Mouse (Mus musculus) liver, embryonic 14.5 days (tissue): ENCODE measurements around the gene Olfr697. TPM values are rescaled to one million over a fixed set of nuclear protein-coding genes. Genes with fewer than 3 reads are reported as not detected.

Experiments
- ATAC-seq: fragments of 200-750 bp; cut with Nextera tagmentation; 2 replicates; pipeline ENCODE4 v1.8.0; 2017; ENCODE audit warnings: moderate number of reproducible peaks, mild to moderate bottlenecking, moderate library complexity; ENCODE audit not compliant: insufficient read depth
- DNase-seq, 3 experiments: peaks; one replicate each; pipeline ENCODE4 v3.0.0-alpha.2; 2012 to 2013; ENCODE audit warnings: low read depth in 3 of 3, low spot score in 3 of 3
- H3K27ac ChIP-seq: fragments of 300-500 bp; sonication (generic); 2 replicates; pipeline ENCODE4 v1.5.1; 2014; ENCODE audit warnings: moderate library complexity, mild to moderate bottlenecking, control low read depth, inconsistent platforms
- H3K27me3 ChIP-seq: fragments of 300-500 bp; sonication (generic); 2 replicates; pipeline ENCODE4 v1.6.1; 2014; ENCODE audit warnings: mild to moderate bottlenecking, low read length, moderate library complexity; ENCODE audit not compliant: control insufficient read depth, insufficient read depth
- H3K36me3 ChIP-seq: fragments of 300-500 bp; sonication (generic); replicated peaks from 2 replicates; pipeline ENCODE4 v1.6.1; 2014; ENCODE audit warnings: low read depth; ENCODE audit not compliant: control insufficient read depth, insufficient read depth
- H3K4me1 ChIP-seq, 2 experiments: fragments of 200-500 bp in 1 of 2; fragments of 300-500 bp in 1 of 2; sonication (generic) in 1 of 2; replicated peaks; 2 replicates each; pipeline ENCODE4 v1.6.1; 2012 to 2014; ENCODE audit warnings: antibody characterized with exemption in 1 of 2, inconsistent platforms in 1 of 2, low read length in 1 of 2; ENCODE audit not compliant: control insufficient read depth in 2 of 2, insufficient read depth in 2 of 2
- H3K4me2 ChIP-seq: fragments of 300-500 bp; sonication (generic); 2 replicates; pipeline ENCODE4 v1.6.1; 2014; ENCODE audit warnings: low read depth, mild to moderate bottlenecking, control low read depth, moderate library complexity
- H3K4me3 ChIP-seq, 2 experiments: fragments of 200-500 bp in 1 of 2; fragments of 300-500 bp in 1 of 2; sonication (generic) in 1 of 2; 2 replicates each; pipeline ENCODE4 v1.5.1; 2012 to 2014; ENCODE audit warnings: low read depth in 2 of 2, low read length in 2 of 2, mild to moderate bottlenecking in 2 of 2, control low read depth in 1 of 2, inconsistent platforms in 1 of 2, moderate library complexity in 1 of 2; ENCODE audit not compliant: insufficient read depth in 1 of 2
- H3K9ac ChIP-seq: fragments of 300-500 bp; sonication (generic); replicated peaks from 2 replicates; pipeline ENCODE4 v1.6.1; 2014; ENCODE audit warnings: mild to moderate bottlenecking, control low read depth, moderate library complexity
- H3K9me3 ChIP-seq: fragments of 300-500 bp; sonication (generic); 2 replicates; pipeline ENCODE4 v1.6.1; 2016; ENCODE audit warnings: low read length, mixed read lengths; ENCODE audit not compliant: control insufficient read depth
- CTCF ChIP-seq: IDR thresholded peaks from 2 replicates; pipeline ENCODE4 v1.5.1; 2016; ENCODE audit warnings: antibody characterized with exemption, low read depth, control low read depth
- EP300 ChIP-seq: IDR thresholded peaks from 2 replicates; pipeline ENCODE4 v1.6.1; 2016; ENCODE audit warnings: antibody characterized with exemption, low read depth
- WGBS: fragments of 180-500 bp; shearing (Covaris S2); extraction: QIAGEN DNeasy Blood & Tissue Kit; methylation state at CpG from one replicate; pipeline ENCODE4 v1.1.7; 2014; ENCODE audit not compliant: insufficient replicate concordance; 5-methylcytosine and 5-hydroxymethylcytosine counted together
- polyA plus RNA-seq, 2 experiments: library from polyadenylated mRNA; depleted of rRNA in 1 of 2; stranded (reverse) in 1 of 2; unstranded in 1 of 2; fragments of >200 nt; fragmentation: Nextera tagmentation in 1 of 2; extraction: Ambion mirVana in 1 of 2; gene quantifications; 2 replicates each; pipeline versions ENCODE4 v1.2.1 to v1.2.3; 2012 to 2014

Gene Olfr697
- polyA plus RNA-seq, 2 experiments: not detected

GRCm38 (mm10) chr7:106696891-106697290, 45.4 kb downstream of the Olfr697 start:
- Histone ChIP-seq H3K4me2 (no peak overlapping the region), H3K4me3 (no peak overlapping the region), H3K9ac (no peak overlapping the region), H3K36me3 (no peaks in the 10 kb centered on the region), H3K4me1 (no peaks in the 10 kb centered on the region), H3K9me3 (no peaks in the 10 kb centered on the region), H3K27ac (no peak overlapping the region), H3K27me3 (no peaks in the 10 kb centered on the region)
- no peak for ATAC-seq
- WGBS: 40% methylated on average over 1 of the region's 1 CpGs
- no peak for DNase-seq
- TF ChIP-seq CTCF: no peak
- TF ChIP-seq EP300: no peak

- no peak for DNase-seq
- ATAC-seq: no peak
- H3K4me2 ChIP-seq: no peak overlapping the region
Observed at GRCm38 (mm10) chr7:106692976-106693375, 49.3 kb downstream of the Olfr697 start.

GRCm38 (mm10) chr7:106691714-106692113, 50.5 kb downstream of the Olfr697 start, which contains the start of gene Olfr694:
Gene Olfr694 (minus strand): TSS chr7:106691814.
- no peak for DNase-seq
- TF ChIP-seq EP300 (no peak), CTCF (no peak)
- no peak within 1 kb of the TSS for H3K9ac ChIP-seq
- H3K4me2 ChIP-seq: no peak within 1 kb of the TSS
- H3K27me3 ChIP-seq: no peaks in the 10 kb centered on the region
- H3K36me3 ChIP-seq: no peaks in the 10 kb centered on the region
- WGBS: 77% methylated on average over 1 of the region's 1 CpGs
- H3K9me3 ChIP-seq: no peaks in the 10 kb centered on the region
- ATAC-seq: no peak
- H3K27ac ChIP-seq: no peak within 1 kb of the TSS
- H3K4me3 ChIP-seq: no peak within 1 kb of the TSS
- no peaks in the 10 kb centered on the region for H3K4me1 ChIP-seq

More at GRCm38 (mm10) chr7:106692976-106693375, 49.3 kb downstream of the Olfr697 start:
- 75% methylated on average over 3 of the region's 3 CpGs for WGBS
- H3K4me1 ChIP-seq: no peaks in the 10 kb centered on the region
- no peaks in the 10 kb centered on the region for H3K36me3 ChIP-seq
- no peak overlapping the region for H3K4me3 ChIP-seq
- no peaks in the 10 kb centered on the region for H3K9me3 ChIP-seq
- H3K27ac ChIP-seq: no peak overlapping the region
- no peaks in the 10 kb centered on the region for H3K27me3 ChIP-seq
- H3K9ac ChIP-seq: no peak overlapping the region
- no peak for TF ChIP-seq EP300
- TF ChIP-seq CTCF: no peak

Other genes with a start within 250 kb of the Olfr697 start
- gene Olfr693, start 61.9 kb downstream of the Olfr697 start, polyA plus RNA-seq (2012; rRNA removed): not detected in 2 replicates
- gene Olfr693, start 61.9 kb downstream of the Olfr697 start, polyA plus RNA-seq (2014; fragmentation: Nextera tagmentation; extraction: Ambion mirVana): not detected in 2 replicates
- not detected in 2 replicates for gene Olfr694, start 50.6 kb downstream of the Olfr697 start, polyA plus RNA-seq (2012; rRNA removed)
- not detected in 2 replicates for gene Olfr694, start 50.6 kb downstream of the Olfr697 start, polyA plus RNA-seq (2014; fragmentation: Nextera tagmentation; extraction: Ambion mirVana)
- gene Olfr695, start 26.0 kb downstream of the Olfr697 start, polyA plus RNA-seq (2012; rRNA removed): not detected in 2 replicates
- not detected in 2 replicates for gene Olfr695, start 26.0 kb downstream of the Olfr697 start, polyA plus RNA-seq (2014; fragmentation: Nextera tagmentation; extraction: Ambion mirVana)
- gene Olfr698, start 13.0 kb upstream of the Olfr697 start, polyA plus RNA-seq (2012; rRNA removed): not detected in 2 replicates
- not detected in 2 replicates for gene Olfr698, start 13.0 kb upstream of the Olfr697 start, polyA plus RNA-seq (2014; fragmentation: Nextera tagmentation; extraction: Ambion mirVana)
- not detected in 2 replicates for gene Olfr699, start 50.8 kb upstream of the Olfr697 start, polyA plus RNA-seq (2012; rRNA removed)
- not detected in 2 replicates for gene Olfr699, start 50.8 kb upstream of the Olfr697 start, polyA plus RNA-seq (2014; fragmentation: Nextera tagmentation; extraction: Ambion mirVana)
- not detected in 2 replicates for gene Olfr700, start 66.4 kb upstream of the Olfr697 start, polyA plus RNA-seq (2012; rRNA removed)
- not detected in 2 replicates for gene Olfr700, start 66.4 kb upstream of the Olfr697 start, polyA plus RNA-seq (2014; fragmentation: Nextera tagmentation; extraction: Ambion mirVana)
- not detected in 2 replicates for gene Olfr701, start 71.7 kb upstream of the Olfr697 start, polyA plus RNA-seq (2012; rRNA removed)
- gene Olfr701, start 71.7 kb upstream of the Olfr697 start, polyA plus RNA-seq (2014; fragmentation: Nextera tagmentation; extraction: Ambion mirVana): not detected in 2 replicates
- gene Olfr702, start 91.5 kb upstream of the Olfr697 start, polyA plus RNA-seq (2012; rRNA removed): not detected in 2 replicates
- gene Olfr702, start 91.5 kb upstream of the Olfr697 start, polyA plus RNA-seq (2014; fragmentation: Nextera tagmentation; extraction: Ambion mirVana): not detected in 2 replicates
- gene Olfr703, start 100.9 kb upstream of the Olfr697 start, polyA plus RNA-seq (2012; rRNA removed): not detected in 2 replicates
- gene Olfr703, start 100.9 kb upstream of the Olfr697 start, polyA plus RNA-seq (2014; fragmentation: Nextera tagmentation; extraction: Ambion mirVana): not detected in 2 replicates
- gene Olfr704, start 120.7 kb upstream of the Olfr697 start, polyA plus RNA-seq (2012; rRNA removed): not detected in 2 replicates
- gene Olfr704, start 120.7 kb upstream of the Olfr697 start, polyA plus RNA-seq (2014; fragmentation: Nextera tagmentation; extraction: Ambion mirVana): not detected in 2 replicates
- gene Olfr705, start 134.4 kb upstream of the Olfr697 start, polyA plus RNA-seq (2012; rRNA removed): not detected in 2 replicates
- gene Olfr705, start 134.4 kb upstream of the Olfr697 start, polyA plus RNA-seq (2014; fragmentation: Nextera tagmentation; extraction: Ambion mirVana): not detected in 2 replicates
- gene Olfr706, start 145.7 kb upstream of the Olfr697 start, polyA plus RNA-seq (2012; rRNA removed): not detected in 2 replicates
- not detected in 2 replicates for gene Olfr706, start 145.7 kb upstream of the Olfr697 start, polyA plus RNA-seq (2014; fragmentation: Nextera tagmentation; extraction: Ambion mirVana)
- gene Olfr707, start 158.8 kb upstream of the Olfr697 start, polyA plus RNA-seq (2012; rRNA removed): not detected in 2 replicates
- gene Olfr707, start 158.8 kb upstream of the Olfr697 start, polyA plus RNA-seq (2014; fragmentation: Nextera tagmentation; extraction: Ambion mirVana): not detected in 2 replicates
- not detected in 2 replicates for gene Olfr1532-ps1, start 165.6 kb upstream of the Olfr697 start, polyA plus RNA-seq (2012; rRNA removed)
- not detected in 2 replicates for gene Olfr1532-ps1, start 165.6 kb upstream of the Olfr697 start, polyA plus RNA-seq (2014; fragmentation: Nextera tagmentation; extraction: Ambion mirVana)
- gene Olfr709-ps1, start 189.8 kb upstream of the Olfr697 start, polyA plus RNA-seq (2012; rRNA removed): not detected in 2 replicates
- gene Olfr709-ps1, start 189.8 kb upstream of the Olfr697 start, polyA plus RNA-seq (2014; fragmentation: Nextera tagmentation; extraction: Ambion mirVana): not detected in 2 replicates
- not detected in 2 replicates for gene Olfr710, start 205.9 kb upstream of the Olfr697 start, polyA plus RNA-seq (2012; rRNA removed)
- gene Olfr710, start 205.9 kb upstream of the Olfr697 start, polyA plus RNA-seq (2014; fragmentation: Nextera tagmentation; extraction: Ambion mirVana): not detected in 2 replicates
- gene Olfr6, start 221.5 kb upstream of the Olfr697 start, polyA plus RNA-seq (2012; rRNA removed): not detected in 2 replicates
- not detected in 2 replicates for gene Olfr6, start 221.5 kb upstream of the Olfr697 start, polyA plus RNA-seq (2014; fragmentation: Nextera tagmentation; extraction: Ambion mirVana)
- gene Olfr711, start 233.0 kb upstream of the Olfr697 start, polyA plus RNA-seq (2012; rRNA removed): not detected in 2 replicates
- gene Olfr711, start 233.0 kb upstream of the Olfr697 start, polyA plus RNA-seq (2014; fragmentation: Nextera tagmentation; extraction: Ambion mirVana): not detected in 2 replicates